Mouse (Mus musculus) neural tube, embryonic 11.5 days (tissue): ENCODE measurements around the gene Nfic. TPM values are rescaled to one million over a fixed set of nuclear protein-coding genes. Genes with fewer than 3 reads are reported as not detected.
A peak's percentile ranks its signal among the peaks of the same experiment; 100 is the strongest.

Experiments used
- ATAC-seq: fragments of 200-750 bp; cut with Nextera tagmentation; 2 replicates; pipeline ENCODE4 v1.8.0; 2017; ENCODE audit warnings: moderate number of reproducible peaks, mild to moderate bottlenecking, moderate TSS enrichment, moderate library complexity; ENCODE audit not compliant: insufficient read depth, low FRiP score, low TSS enrichment
- DNase-seq: peaks from one replicate; pipeline ENCODE4 v3.0.0-alpha.2; 2015; ENCODE audit warnings: low spot score
- H3K27ac ChIP-seq: fragments of 300-500 bp; sonication (generic); 2 replicates; pipeline ENCODE4 v1.5.1; 2014; ENCODE audit warnings: low read depth, mild to moderate bottlenecking, low read length
- H3K27me3 ChIP-seq: fragments of 300-500 bp; sonication (generic); 2 replicates; pipeline ENCODE4 v1.6.1; 2014; ENCODE audit warnings: mild to moderate bottlenecking, low read length, mixed read lengths; ENCODE audit not compliant: control insufficient read depth, insufficient read depth
- H3K36me3 ChIP-seq: fragments of 300-500 bp; sonication (generic); 2 replicates; pipeline ENCODE4 v1.6.1; 2014; ENCODE audit warnings: mild to moderate bottlenecking, low read length, moderate library complexity, mixed read lengths; ENCODE audit not compliant: control insufficient read depth, insufficient read depth
- H3K4me1 ChIP-seq: fragments of 300-500 bp; sonication (generic); 2 replicates; pipeline ENCODE4 v1.6.1; 2014; ENCODE audit warnings: low read length, mixed read lengths; ENCODE audit not compliant: control insufficient read depth, insufficient read depth
- H3K4me2 ChIP-seq: fragments of 300-500 bp; sonication (generic); 2 replicates; pipeline ENCODE4 v1.6.1; 2014; ENCODE audit warnings: low read depth, mild to moderate bottlenecking, moderate library complexity
- H3K4me3 ChIP-seq: fragments of 300-500 bp; sonication (generic); 2 replicates; pipeline ENCODE4 v1.5.1; 2014; ENCODE audit warnings: low read depth, low read length
- H3K9ac ChIP-seq: fragments of 300-500 bp; sonication (generic); 2 replicates; pipeline ENCODE4 v1.6.1; 2014; ENCODE audit warnings: mild to moderate bottlenecking, low read length
- H3K9me3 ChIP-seq: fragments of 300-500 bp; sonication (generic); 2 replicates; pipeline ENCODE4 v1.6.1; 2016; ENCODE audit warnings: low read length; ENCODE audit not compliant: control insufficient read depth
- WGBS: fragments of 180-500 bp; shearing (Covaris S2); extraction: QIAGEN DNeasy Blood & Tissue Kit; methylation state at CpG from one replicate; pipeline ENCODE4 v1.1.7; 2014; 5-methylcytosine and 5-hydroxymethylcytosine counted together
- polyA plus RNA-seq: library from polyadenylated mRNA; unstranded; fragments of >200 nt; fragmentation: Nextera tagmentation; extraction: Ambion mirVana; gene quantifications from 2 replicates; pipeline ENCODE4 v1.2.1, GENCODE M21; 2014

Nfic gene
- polyA plus RNA-seq, 1 experiment from 2014 or later, result 16.8 TPM

DNA sequence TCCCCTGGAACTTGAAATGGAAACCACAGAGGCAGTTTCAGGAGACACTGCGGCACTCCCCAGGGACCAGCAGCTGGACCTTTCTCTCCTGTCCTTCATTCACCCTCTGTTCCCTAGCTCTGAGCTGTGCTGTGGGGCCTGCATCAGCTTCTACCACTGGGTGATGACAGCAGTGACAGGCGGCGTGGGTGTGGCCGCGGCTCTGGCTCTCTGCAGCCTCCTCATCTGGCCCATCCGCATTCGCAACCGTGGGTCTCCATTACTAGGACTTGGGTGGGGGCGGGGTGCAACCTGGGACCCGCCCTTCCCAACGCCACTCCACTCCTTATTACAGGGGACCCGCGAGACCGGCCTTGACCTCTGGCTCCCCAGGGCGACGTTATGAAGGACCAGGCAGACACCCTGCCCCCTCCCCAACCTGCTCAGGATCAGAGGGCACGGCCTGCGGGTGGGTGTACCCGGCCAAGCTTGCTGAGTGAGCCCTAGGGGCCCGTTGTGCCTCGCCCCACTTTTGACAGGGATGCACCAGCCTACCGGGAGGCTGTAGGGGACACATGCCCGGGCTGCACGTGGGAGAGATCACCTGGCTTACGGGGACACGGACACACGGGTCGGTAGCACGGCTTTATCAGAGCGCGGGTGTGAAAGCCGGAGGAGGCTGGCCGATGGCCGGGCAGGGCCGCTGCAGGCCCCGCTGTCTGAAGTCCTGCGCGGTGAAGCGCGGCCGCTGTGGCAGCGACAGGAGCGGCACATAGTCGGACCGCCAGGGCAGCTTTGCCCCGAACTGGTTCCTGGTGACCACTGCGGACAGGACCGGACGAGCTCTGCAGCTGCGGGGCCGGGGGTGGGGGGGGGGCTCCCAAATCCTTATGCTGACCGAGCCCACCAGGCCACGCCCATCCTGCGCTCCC is 91.7 kb downstream of the Nfic start:
- WGBS, result 7% methylated on average over 54 of the region's 54 CpGs

DNA sequence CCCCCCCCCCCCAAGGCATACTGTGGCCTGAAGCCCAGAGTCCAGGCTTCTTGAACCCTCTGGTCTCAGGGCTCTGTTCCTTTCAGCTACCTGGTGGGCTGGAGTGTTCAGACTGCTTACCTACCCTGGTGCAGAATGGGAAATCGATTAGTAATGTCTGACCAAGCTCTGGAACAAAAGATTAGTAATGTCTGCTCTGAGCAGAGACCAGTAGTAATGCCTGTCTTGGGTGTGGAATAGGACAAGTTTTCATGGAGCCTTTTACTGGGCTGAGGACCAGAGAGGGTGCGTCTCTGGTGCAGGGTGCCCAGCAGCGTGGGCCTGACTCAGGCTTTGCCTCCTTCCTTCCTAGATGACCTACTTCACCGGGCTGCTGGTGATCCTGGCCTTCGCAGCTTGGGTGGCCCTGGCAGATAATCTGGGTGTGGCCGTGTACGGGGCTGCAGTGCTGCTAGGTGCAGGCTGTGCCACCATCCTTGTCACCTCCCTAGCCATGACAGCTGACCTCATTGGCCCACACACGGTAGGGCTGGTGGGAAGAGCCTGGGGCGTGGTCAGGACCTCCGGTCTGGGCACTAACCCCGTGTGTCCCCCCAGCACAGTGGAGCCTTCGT is 93.0 kb downstream of the Nfic start:
- Histone ChIP-seq H3K4me3 (no peak overlapping the region), H3K36me3 (peaks cover 10% of the 10 kb centered on the region), H3K27me3 (peaks cover 15% of the 10 kb centered on the region), H3K4me1 (peaks cover 46% of the 10 kb centered on the region), H3K4me2 (no peak overlapping the region), H3K27ac (no peak overlapping the region), H3K9ac (no peak overlapping the region), H3K9me3 (no peaks in the 10 kb centered on the region)
- DNase-seq (no peak), ATAC-seq (no peak)
- WGBS, result 80% methylated on average over 12 of the region's 12 CpGs

More for the DNA sequence above, 91.7 kb downstream of the Nfic start:
- Histone ChIP-seq H3K9ac (peak overlapping the region; percentile 37), H3K27ac (no peak overlapping the region), H3K4me3 (peak overlapping the region; percentile 21), H3K4me1 (peaks cover 34% of the 10 kb centered on the region), H3K36me3 (peaks cover 20% of the 10 kb centered on the region), H3K4me2 (peak overlapping the region; percentile 50), H3K9me3 (no peaks in the 10 kb centered on the region), H3K27me3 (peaks cover 15% of the 10 kb centered on the region)
- ATAC-seq, result no peak
- peak; percentile 31 for DNase-seq

DNA sequence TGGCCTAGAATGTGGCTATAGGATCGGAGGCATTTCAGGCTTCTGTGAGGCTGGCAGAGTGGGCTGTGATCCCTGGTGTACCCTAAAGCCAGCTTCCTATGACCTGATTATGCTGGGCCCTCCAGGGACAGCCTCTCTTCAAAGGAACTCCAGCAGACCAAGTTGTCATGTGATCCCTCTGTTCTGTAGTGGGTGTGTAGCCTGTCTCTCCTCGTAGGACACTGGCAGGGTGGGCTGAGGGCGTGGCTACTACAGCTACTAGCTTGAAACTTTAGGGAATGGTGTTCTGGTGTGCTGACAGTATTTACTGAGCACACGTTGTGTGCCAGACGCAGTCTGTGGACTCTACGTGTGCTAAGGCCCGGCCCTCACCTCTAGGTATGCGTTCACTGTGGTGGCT is 94.7 kb downstream of the Nfic start:
- WGBS, result 75% methylated on average over 8 of the region's 8 CpGs
- Histone ChIP-seq H3K36me3 (no peaks in the 10 kb centered on the region), H3K27me3 (peaks cover 15% of the 10 kb centered on the region), H3K4me2 (no peak overlapping the region), H3K9me3 (no peaks in the 10 kb centered on the region), H3K27ac (no peak overlapping the region), H3K4me3 (no peak overlapping the region), H3K4me1 (peaks cover 43% of the 10 kb centered on the region), H3K9ac (no peak overlapping the region)
- DNase-seq, result no peak
- ATAC-seq, result no peak

DNA sequence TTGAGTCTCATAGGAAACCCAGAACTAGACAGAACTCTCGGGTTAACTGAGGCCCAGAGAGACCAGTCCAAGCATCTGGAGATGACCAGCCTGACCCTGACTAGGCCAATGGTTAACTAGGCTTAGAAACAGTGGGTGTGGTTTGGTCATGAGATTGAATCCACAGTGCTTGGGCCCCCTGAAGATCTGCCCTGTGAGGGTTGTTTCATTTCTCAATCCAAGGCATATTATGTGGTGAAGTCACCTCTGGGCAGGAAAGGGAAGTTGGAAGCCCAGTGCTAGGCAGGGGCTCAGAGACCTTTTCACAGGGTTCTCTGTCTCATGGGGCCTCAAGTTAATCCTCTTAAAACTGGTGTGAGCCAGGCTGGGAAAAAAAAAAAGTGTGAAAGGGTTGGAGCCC is 96.6 kb downstream of the Nfic start:
- no peaks in the 10 kb centered on the region for H3K9me3 ChIP-seq
- 62% methylated on average over 1 of the region's 1 CpGs for WGBS
- no peak overlapping the region for H3K27ac ChIP-seq
- H3K4me3 ChIP-seq, result no peak overlapping the region
- H3K36me3 ChIP-seq, result no peaks in the 10 kb centered on the region
- H3K4me1 ChIP-seq, result peaks cover 25% of the 10 kb centered on the region
- no peak overlapping the region; the same call in 1 of the 2 replicates for H3K9ac ChIP-seq
- ATAC-seq, result no peak
- peak overlapping the region; percentile 99; the same call in 1 of the 2 replicates for H3K4me2 ChIP-seq
- H3K27me3 ChIP-seq, result peaks cover 3% of the 10 kb centered on the region
- no peak for DNase-seq

DNA sequence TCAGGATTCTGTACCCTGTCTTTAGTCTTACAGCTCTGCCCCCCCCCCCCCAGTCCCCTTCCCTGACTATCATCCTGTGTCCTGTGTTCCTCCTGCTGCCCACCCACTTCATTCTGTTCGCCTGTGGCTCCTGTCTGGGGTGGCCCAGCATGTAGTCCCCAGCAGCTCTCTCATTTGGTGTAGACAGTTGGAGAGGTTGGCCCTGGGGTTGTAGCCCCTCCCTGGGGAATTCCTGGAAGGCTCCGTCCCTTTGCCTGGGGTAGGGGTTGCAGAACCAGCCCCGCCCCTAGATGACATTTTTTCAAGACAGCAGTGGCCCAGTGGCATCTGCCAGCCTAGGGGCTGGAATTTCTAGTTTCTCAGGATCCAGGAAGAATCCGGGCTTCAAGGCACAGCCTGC is 97.2 kb downstream of the Nfic start:
- no peaks in the 10 kb centered on the region for H3K27me3 ChIP-seq
- peak overlapping the region; percentile 80 for H3K9ac ChIP-seq
- peaks cover 18% of the 10 kb centered on the region for H3K4me1 ChIP-seq
- no peak overlapping the region for H3K27ac ChIP-seq
- ATAC-seq (no peak), DNase-seq (no peak)
- no peaks in the 10 kb centered on the region for H3K36me3 ChIP-seq
- H3K4me2 ChIP-seq, result peak overlapping the region; percentile 99
- H3K9me3 ChIP-seq, result no peaks in the 10 kb centered on the region
- peak overlapping the region; percentile 67 for H3K4me3 ChIP-seq
- 37% methylated on average over 4 of the region's 4 CpGs for WGBS

DNA sequence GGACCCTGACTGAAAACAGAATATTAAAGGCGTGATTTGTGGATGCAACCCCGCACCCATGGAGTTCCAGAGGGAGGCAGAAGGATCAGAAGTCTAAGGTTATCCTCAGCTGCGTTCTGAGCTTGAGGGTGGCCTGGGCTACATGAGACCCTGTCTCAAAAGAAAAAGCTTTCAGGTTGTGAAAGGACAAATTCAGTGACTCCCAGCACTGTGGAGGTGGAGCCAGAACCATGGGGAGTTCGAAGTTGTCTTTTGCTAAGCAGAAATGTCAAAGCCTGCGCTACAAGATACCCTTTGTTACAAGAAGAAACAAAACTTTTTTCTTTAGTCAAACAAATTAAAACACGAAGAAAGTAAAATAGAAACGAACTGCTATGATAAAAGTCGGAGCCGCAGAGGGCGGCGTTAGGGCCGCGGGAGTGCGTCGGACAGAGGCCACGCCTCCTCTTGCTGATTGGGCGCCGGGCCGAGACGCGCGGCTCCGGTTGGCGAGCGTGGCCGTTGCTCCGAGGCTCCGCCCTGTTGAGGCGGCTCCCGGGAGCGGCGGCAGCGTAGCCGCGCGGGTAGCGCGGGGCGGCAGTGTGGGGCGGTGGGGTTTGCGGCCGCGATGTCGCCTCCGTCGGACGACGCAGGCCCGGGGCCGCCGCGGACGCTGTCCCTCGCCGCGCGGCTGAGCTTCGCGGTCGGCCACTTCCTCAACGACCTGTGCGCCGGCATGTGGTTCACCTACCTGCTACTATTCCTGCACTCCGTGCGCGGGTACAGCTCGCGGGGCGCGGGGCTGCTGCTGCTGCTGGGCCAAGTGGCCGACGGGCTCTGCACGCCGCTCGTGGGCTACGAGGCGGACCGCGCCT is 98.2 kb downstream of the Nfic start, which contains the start of gene Mfsd12:
TSS of gene Mfsd12 (plus strand) at position 501 of the 854 bp plus-strand sequence.
- ATAC-seq (peak; percentile 87), DNase-seq (peak; percentile 91)
- Histone ChIP-seq H3K36me3 (no peaks in the 10 kb centered on the region), H3K9ac (peak within 1 kb of the TSS; percentile 80), H3K27ac (0 out of 2 replicates have a peak within 1 kb of the TSS, but pooled peaks have one; percentile 10), H3K27me3 (no peaks in the 10 kb centered on the region), H3K4me1 (peaks cover 16% of the 10 kb centered on the region), H3K9me3 (no peaks in the 10 kb centered on the region), H3K4me3 (peak within 1 kb of the TSS; percentile 67), H3K4me2 (peak within 1 kb of the TSS; percentile 99)
- WGBS, result 2% methylated on average over 77 of the region's 79 CpGs

DNA sequence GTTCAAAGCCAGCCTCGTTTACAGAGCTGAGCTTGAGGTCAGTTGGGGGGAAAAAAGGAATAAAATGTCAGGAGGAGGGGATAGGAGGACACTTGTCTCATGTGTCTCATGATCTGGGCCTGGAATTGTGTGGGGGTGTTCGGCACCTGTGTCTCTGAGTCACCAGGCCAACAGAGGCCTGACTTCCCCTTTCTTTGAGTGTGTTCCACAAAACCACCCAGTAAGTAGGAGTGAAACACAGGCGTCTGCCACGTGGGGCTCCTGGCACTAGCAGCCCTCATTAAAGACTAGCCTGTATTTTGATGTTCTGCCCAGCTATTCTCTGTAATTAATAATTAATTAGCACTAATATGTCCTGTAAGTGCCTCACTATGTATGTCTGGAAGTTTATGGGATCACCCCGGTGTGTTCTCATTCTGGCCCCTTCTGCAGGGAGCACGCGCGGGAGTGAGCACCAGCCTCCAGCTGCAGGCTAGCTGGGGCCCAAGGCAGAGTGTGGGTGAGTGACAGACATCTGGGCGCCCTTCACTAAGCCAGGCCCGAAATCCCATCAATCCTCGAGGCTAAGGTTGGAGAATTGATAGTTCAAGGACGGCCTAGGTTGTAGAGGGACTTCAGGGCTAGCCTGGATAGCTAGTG is 99.0 kb downstream of the Nfic start:
- 56% methylated on average over 12 of the region's 12 CpGs for WGBS
- Histone ChIP-seq H3K27me3 (no peaks in the 10 kb centered on the region), H3K9ac (no peak overlapping the region), H3K27ac (no peak overlapping the region), H3K4me1 (peaks cover 16% of the 10 kb centered on the region), H3K4me2 (peak overlapping the region; percentile 99), H3K4me3 (no peak overlapping the region), H3K9me3 (no peaks in the 10 kb centered on the region), H3K36me3 (no peaks in the 10 kb centered on the region)
- ATAC-seq (no peak), DNase-seq (no peak)

DNA sequence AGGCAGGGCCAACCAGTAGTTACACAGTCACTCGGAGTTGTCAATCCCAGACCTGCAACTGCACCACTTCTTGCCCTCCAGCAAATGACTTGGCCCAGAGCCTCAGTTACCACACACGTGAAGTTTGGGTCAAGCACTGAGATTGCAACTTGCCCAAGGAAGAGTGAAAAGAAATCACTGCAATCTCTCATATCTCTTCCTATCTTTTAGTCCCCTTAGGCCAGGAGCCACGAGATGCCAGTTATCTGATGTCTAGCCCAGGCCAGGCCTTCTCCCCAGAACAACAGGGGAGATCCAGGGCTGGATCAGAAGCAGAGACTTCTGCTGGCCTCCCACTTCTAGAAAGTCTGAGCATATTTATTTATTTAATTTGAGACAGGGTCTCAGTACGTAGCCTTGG is 99.9 kb downstream of the Nfic start:
- DNase-seq (no peak), ATAC-seq (no peak)
- WGBS, result 82% methylated on average over 4 of the region's 4 CpGs
- Histone ChIP-seq H3K4me1 (peaks cover 18% of the 10 kb centered on the region), H3K9me3 (no peaks in the 10 kb centered on the region), H3K4me3 (no peak overlapping the region), H3K36me3 (no peaks in the 10 kb centered on the region), H3K27me3 (no peaks in the 10 kb centered on the region), H3K27ac (no peak overlapping the region), H3K4me2 (no peak overlapping the region), H3K9ac (no peak overlapping the region)
